In genomic region chr3:149233691-149234131, GRCm38 (mm10) we compare ENCODE assay signal across 12 mouse cellular contexts.
DNase-seq lines count a peak whose midpoint lies in the region; ATAC-seq and TF ChIP-seq lines count a peak whose summit lies in the region.
"Had no signal": no experiment of that assay in that cellular context is flagged by ENCODE, and none has a peak within 500 bp of the region (broad histone marks: within the 10 kb centered on the region; RNA-seq: fewer than 3 reads in every experiment).

No protein-coding gene starts in this region.

- no peaks in the 10 kb centered on the region for H3K9me3 ChIP-seq in limb, embryonic 14.5 days (ENCODE audit: control insufficient read depth, low read length)
- H3K9me3 ChIP-seq in limb, embryonic 10.5 days (replicated peaks) = no peaks in the 10 kb centered on the region
- no peaks in the 10 kb centered on the region for H3K9me3 ChIP-seq in intestine, embryonic 15.5 days
- no peaks in the 10 kb centered on the region for H3K9me3 ChIP-seq in midbrain, embryonic 16.5 days (replicated peaks; ENCODE audit: control insufficient read depth, low read length, poor library complexity, severe bottlenecking)
- H3K9me3 ChIP-seq in midbrain, embryonic 11.5 days (ENCODE audit: control insufficient read depth, low read length) = no peaks in the 10 kb centered on the region
- H3K9me3 ChIP-seq: neural tube, embryonic 13.5 days had no signal

- WGBS in limb, embryonic 14.5 days = 77% methylated on average over 8 of the region's 8 CpGs
- 91% methylated on average over 8 of the region's 8 CpGs for WGBS in limb, embryonic 10.5 days
- 31% methylated on average over 8 of the region's 8 CpGs for WGBS in intestine, embryonic 15.5 days
- 72% methylated on average over 8 of the region's 8 CpGs for WGBS in midbrain, embryonic 16.5 days
- WGBS in midbrain, embryonic 11.5 days = 87% methylated on average over 8 of the region's 8 CpGs

- no peak overlapping the region for H3K4me2 ChIP-seq in limb, embryonic 14.5 days (replicated peaks; ENCODE audit: low read depth, low read length, severe bottlenecking)
- no peak overlapping the region for H3K4me2 ChIP-seq in intestine, embryonic 15.5 days (replicated peaks)
- no peak overlapping the region for H3K4me2 ChIP-seq in midbrain, embryonic 16.5 days (ENCODE audit: low read length)
- H3K4me2 ChIP-seq in midbrain, embryonic 11.5 days = no peak overlapping the region
- H3K4me2 ChIP-seq: neural tube, embryonic 13.5 days had no signal

- TF ChIP-seq POLR2A in limb, embryonic 14.5 days (IDR thresholded peaks at IDR 0.05; ENCODE audit: borderline replicate concordance, extremely low read depth, insufficient read depth, insufficient read length) = no peak

- no peak overlapping the region for H3K9ac ChIP-seq in limb, embryonic 14.5 days (ENCODE audit: low read depth, low read length, severe bottlenecking)
- H3K9ac ChIP-seq in intestine, embryonic 15.5 days = no peak overlapping the region
- no peak overlapping the region for H3K9ac ChIP-seq in midbrain, embryonic 16.5 days (ENCODE audit: low read depth, low read length)
- H3K9ac ChIP-seq in midbrain, embryonic 11.5 days (ENCODE audit: low read length) = no peak overlapping the region
- H3K9ac ChIP-seq: neural tube, embryonic 13.5 days had no signal

- H3K27me3 ChIP-seq in limb, embryonic 14.5 days (ENCODE audit: control insufficient read depth, insufficient read depth, low read length) = no peaks in the 10 kb centered on the region
- H3K27me3 ChIP-seq in limb, embryonic 10.5 days (ENCODE audit: low read depth, poor library complexity, severe bottlenecking) = no peaks in the 10 kb centered on the region
- H3K27me3 ChIP-seq in intestine, embryonic 15.5 days (replicated peaks) = no peaks in the 10 kb centered on the region
- no peaks in the 10 kb centered on the region for H3K27me3 ChIP-seq in midbrain, embryonic 16.5 days (ENCODE audit: control insufficient read depth, insufficient read depth, low read depth, low read length)
- H3K27me3 ChIP-seq in midbrain, embryonic 11.5 days (ENCODE audit: control insufficient read depth, insufficient read depth, low read length) = no peaks in the 10 kb centered on the region
- H3K27me3 ChIP-seq: neural tube, embryonic 13.5 days had no signal

- H3K4me1 ChIP-seq in limb, embryonic 14.5 days (ENCODE audit: control insufficient read depth, insufficient read depth, low read length) = no peaks in the 10 kb centered on the region
- H3K4me1 ChIP-seq in limb, embryonic 10.5 days = no peaks in the 10 kb centered on the region
- no peaks in the 10 kb centered on the region for H3K4me1 ChIP-seq in intestine, embryonic 15.5 days (replicated peaks)
- no peaks in the 10 kb centered on the region for H3K4me1 ChIP-seq in midbrain, embryonic 16.5 days (ENCODE audit: control insufficient read depth, insufficient read depth, low read length)
- H3K4me1 ChIP-seq in midbrain, embryonic 11.5 days (ENCODE audit: control insufficient read depth, insufficient read depth, low read length) = no peaks in the 10 kb centered on the region
- H3K4me1 ChIP-seq: neural tube, embryonic 13.5 days had no signal

- H3K36me3 ChIP-seq in limb, embryonic 14.5 days (ENCODE audit: control insufficient read depth, insufficient read depth, low read length) = no peaks in the 10 kb centered on the region
- H3K36me3 ChIP-seq in limb, embryonic 10.5 days = no peaks in the 10 kb centered on the region
- H3K36me3 ChIP-seq in intestine, embryonic 15.5 days = no peaks in the 10 kb centered on the region
- H3K36me3 ChIP-seq in midbrain, embryonic 16.5 days (ENCODE audit: control insufficient read depth, insufficient read depth, low read length) = no peaks in the 10 kb centered on the region
- no peaks in the 10 kb centered on the region for H3K36me3 ChIP-seq in midbrain, embryonic 11.5 days (ENCODE audit: control insufficient read depth, insufficient read depth, low read length)
- H3K36me3 ChIP-seq: G1E; neural tube, embryonic 13.5 days had no signal

- ATAC-seq in limb, embryonic 14.5 days (ENCODE audit: low FRiP score, low read depth) = peak; percentile 44
- peak; percentile 77 for ATAC-seq in intestine, embryonic 15.5 days
- ATAC-seq in midbrain, embryonic 16.5 days = no peak
- no peak for ATAC-seq in midbrain, embryonic 11.5 days (ENCODE audit: low FRiP score)

- no peak overlapping the region for H3K27ac ChIP-seq in limb, embryonic 14.5 days (replicated peaks; ENCODE audit: low read depth, low read length)
- H3K27ac ChIP-seq in limb, embryonic 10.5 days = no peak overlapping the region
- H3K27ac ChIP-seq in intestine, embryonic 15.5 days = no peak overlapping the region
- no peak overlapping the region for H3K27ac ChIP-seq in midbrain, embryonic 16.5 days (ENCODE audit: low read length)
- no peak overlapping the region for H3K27ac ChIP-seq in midbrain, embryonic 11.5 days (ENCODE audit: low read depth, low read length)
- H3K27ac ChIP-seq: macrophage; neural tube, embryonic 13.5 days had no signal

- peak; percentile 3 for DNase-seq in limb, embryonic 14.5 days (ENCODE audit: low spot score)
- DNase-seq in limb, embryonic 10.5 days (ENCODE audit: low spot score) = no peak
- DNase-seq in adrenal gland, postnatal 25 days = peak; percentile 15
- DNase-seq in lung, postnatal 4 days = peak; percentile 24 to 45
- no peak for DNase-seq in spleen, postnatal 14 days (ENCODE audit: low spot score in 2 of 2)
- DNase-seq in midbrain, embryonic 11.5 days (ENCODE audit: low spot score, missing footprints) = no peak
- DNase-seq: cerebellum, postnatal 36 days had no signal

- H3K4me3 ChIP-seq in limb, embryonic 14.5 days (replicated peaks; ENCODE audit: low read length) = no peak overlapping the region
- H3K4me3 ChIP-seq in limb, embryonic 10.5 days = no peak overlapping the region
- H3K4me3 ChIP-seq in intestine, embryonic 15.5 days (replicated peaks) = no peak overlapping the region
- H3K4me3 ChIP-seq in midbrain, embryonic 16.5 days (ENCODE audit: low read depth, low read length) = no peak overlapping the region
- no peak overlapping the region for H3K4me3 ChIP-seq in midbrain, embryonic 11.5 days (ENCODE audit: low read depth, low read length)
- H3K4me3 ChIP-seq: neural tube, embryonic 13.5 days had no signal

Comparison
In these comparisons a context has a peak if more than half of its experiments do, and no peak if none do; other contexts are left out.
1. DNase-seq: peak in limb, embryonic 14.5 days (single experiment), adrenal gland, postnatal 25 days (single experiment) and lung, postnatal 4 days (2 of 2); none in limb, embryonic 10.5 days (single experiment), spleen, postnatal 14 days (0 of 2) and midbrain, embryonic 11.5 days (single experiment).
2. ATAC-seq: peak in limb, embryonic 14.5 days (single experiment) and intestine, embryonic 15.5 days (single experiment); none in midbrain, embryonic 16.5 days (single experiment) and midbrain, embryonic 11.5 days (single experiment).